Mouse (Mus musculus) retina, embryonic 14.5 days (tissue): Measurements from ENCODE around the gene Cdc45.

Experiments
- DNase-seq: peaks from one replicate; pipeline ENCODE4 v3.0.0-alpha.2; 2015; ENCODE audit warnings: low spot score

The Cdc45 gene

DNA sequence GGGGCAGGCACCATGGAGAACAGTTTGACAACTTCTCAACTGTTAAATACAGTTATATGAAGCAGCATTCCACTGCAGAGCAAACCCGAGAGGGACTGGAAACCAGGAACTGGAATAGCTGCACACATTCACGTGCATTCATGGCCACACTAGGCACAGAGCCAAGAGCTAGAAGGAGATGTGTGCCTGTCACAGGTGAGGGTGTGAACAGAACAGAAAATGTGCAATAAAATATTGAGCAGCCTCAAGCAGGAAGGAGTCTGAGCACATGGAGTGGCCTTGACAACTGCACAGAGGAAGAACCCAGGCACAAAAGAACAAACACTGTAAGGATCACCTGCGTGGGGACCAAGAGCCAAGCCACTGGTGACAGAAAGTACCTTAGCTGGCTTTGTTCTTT, 81.1 kb downstream of the Cdc45 start:
- no peak for DNase-seq
